In genomic region chr9:86668590-86669252, GRCm38 (mm10) we compare ENCODE assay signal across 14 mouse cellular contexts. TPM values are rescaled to one million over a fixed set of nuclear protein-coding genes. Genes with fewer than 3 reads are reported as not detected.
A peak's percentile ranks its signal among the peaks of the same experiment; 100 is the strongest.
DNase-seq lines count a peak whose midpoint lies in the region; ATAC-seq and TF ChIP-seq lines count a peak whose summit lies in the region.
"Had no signal": no experiment of that assay in that cellular context is flagged by ENCODE, and none has a peak within 500 bp of the region (broad histone marks: within the 10 kb centered on the region; RNA-seq: fewer than 3 reads in every experiment).

No protein-coding gene starts in this region.

- H3K27ac ChIP-seq in forebrain, embryonic 12.5 days, result no peak overlapping the region
- no peak overlapping the region for H3K27ac ChIP-seq in forebrain, embryonic 16.5 days (ENCODE audit: low read length)
- peak overlapping the region; percentile 30 for H3K27ac ChIP-seq in lung, embryonic 14.5 days (ENCODE audit: low read depth)
- peak overlapping the region; percentile 33; the same call in 1 of the 2 replicates for H3K27ac ChIP-seq in heart, embryonic 15.5 days
- H3K27ac ChIP-seq: embryonic facial prominence, embryonic 15.5 days had no signal

- no peak overlapping the region for H3K4me3 ChIP-seq in forebrain, embryonic 12.5 days (replicated peaks)
- no peak overlapping the region for H3K4me3 ChIP-seq in forebrain, embryonic 16.5 days (replicated peaks; ENCODE audit: low read length)
- no peak overlapping the region for H3K4me3 ChIP-seq in lung, embryonic 14.5 days (ENCODE audit: low read depth, low read length)
- H3K4me3 ChIP-seq in lung, adult 2 months (replicated peaks; ENCODE audit: extremely low read depth, low read depth, low read length), result no peak overlapping the region
- no peak overlapping the region for H3K4me3 ChIP-seq in heart, embryonic 15.5 days
- H3K4me3 ChIP-seq: embryonic facial prominence, embryonic 15.5 days had no signal

- WGBS in forebrain, embryonic 12.5 days, result 9% methylated on average over 8 of the region's 8 CpGs
- 15% methylated on average over 8 of the region's 8 CpGs for WGBS in forebrain, embryonic 16.5 days
- WGBS in lung, embryonic 14.5 days, result 23% methylated on average over 8 of the region's 8 CpGs
- WGBS in lung, adult 2 months, result 59% methylated on average over 8 of the region's 8 CpGs
- WGBS in heart, embryonic 15.5 days, result 42% methylated on average over 8 of the region's 8 CpGs

- H3K4me1 ChIP-seq in forebrain, embryonic 12.5 days, result peaks cover 8% of the 10 kb centered on the region
- H3K4me1 ChIP-seq in forebrain, embryonic 16.5 days (replicated peaks; ENCODE audit: control insufficient read depth, insufficient read depth, low read length), result no peaks in the 10 kb centered on the region
- H3K4me1 ChIP-seq in lung, embryonic 14.5 days (ENCODE audit: insufficient read depth), result peaks cover 8% of the 10 kb centered on the region
- no peaks in the 10 kb centered on the region for H3K4me1 ChIP-seq in lung, adult 2 months (ENCODE audit: control insufficient read depth, insufficient read depth, low read length)
- peaks cover 15% of the 10 kb centered on the region; the same call in 1 of the 2 replicates for H3K4me1 ChIP-seq in heart, embryonic 15.5 days (replicated peaks)
- H3K4me1 ChIP-seq: embryonic facial prominence, embryonic 15.5 days had no signal

- H3K36me3 ChIP-seq in forebrain, embryonic 12.5 days (replicated peaks), result no peaks in the 10 kb centered on the region
- H3K36me3 ChIP-seq in forebrain, embryonic 16.5 days (ENCODE audit: control insufficient read depth, insufficient read depth), result no peaks in the 10 kb centered on the region
- no peaks in the 10 kb centered on the region for H3K36me3 ChIP-seq in lung, embryonic 14.5 days (ENCODE audit: insufficient read depth)
- no peaks in the 10 kb centered on the region for H3K36me3 ChIP-seq in heart, embryonic 15.5 days
- H3K36me3 ChIP-seq: embryonic facial prominence, embryonic 15.5 days had no signal

- peak; percentile 89 for DNase-seq in lung, embryonic 14.5 days
- DNase-seq in lung, adult 2 months, result no peak
- DNase-seq in retina, adult 2 months (ENCODE audit: low read depth, low spot score), result peak; percentile 85
- DNase-seq in kidney, adult 18-20 months, result no peak
- DNase-seq in gastrocnemius, postnatal 10 days, result no peak
- DNase-seq: cerebellum, adult 9-11 months; kidney, postnatal 10 days; layer of hippocampus, postnatal 36 days; thymus, postnatal 14 days had no signal

- H3K9ac ChIP-seq in forebrain, embryonic 12.5 days, result no peak overlapping the region
- H3K9ac ChIP-seq in forebrain, embryonic 16.5 days (replicated peaks; ENCODE audit: low read depth, low read length), result no peak overlapping the region
- H3K9ac ChIP-seq in lung, embryonic 14.5 days, result no peak overlapping the region
- H3K9ac ChIP-seq in heart, embryonic 15.5 days, result no peak overlapping the region
- H3K9ac ChIP-seq: embryonic facial prominence, embryonic 15.5 days had no signal

- no peaks in the 10 kb centered on the region for H3K9me3 ChIP-seq in forebrain, embryonic 12.5 days
- H3K9me3 ChIP-seq in forebrain, embryonic 16.5 days (ENCODE audit: control insufficient read depth, low read length), result no peaks in the 10 kb centered on the region
- no peaks in the 10 kb centered on the region for H3K9me3 ChIP-seq in lung, embryonic 14.5 days (ENCODE audit: low read depth, low read length)
- no peaks in the 10 kb centered on the region for H3K9me3 ChIP-seq in heart, embryonic 15.5 days (replicated peaks)
- H3K9me3 ChIP-seq: embryonic facial prominence, embryonic 15.5 days; G1E had no signal

- H3K4me2 ChIP-seq in forebrain, embryonic 12.5 days, result no peak overlapping the region
- H3K4me2 ChIP-seq in forebrain, embryonic 16.5 days (ENCODE audit: low read length), result no peak overlapping the region
- no peak overlapping the region for H3K4me2 ChIP-seq in lung, embryonic 14.5 days
- no peak overlapping the region for H3K4me2 ChIP-seq in heart, embryonic 15.5 days
- H3K4me2 ChIP-seq: embryonic facial prominence, embryonic 15.5 days had no signal

- ATAC-seq in forebrain, embryonic 12.5 days (ENCODE audit: low FRiP score), result 0 out of 2 replicates have a peak, but pooled peaks have one; percentile 30
- ATAC-seq in forebrain, embryonic 16.5 days, result no peak
- peak; percentile 77 for ATAC-seq in lung, embryonic 14.5 days (ENCODE audit: insufficient read depth)
- no peak for ATAC-seq in heart, embryonic 15.5 days (replicated peaks; ENCODE audit: insufficient number of reproducible peaks, insufficient read depth, low FRiP score, low read depth)

- TF ChIP-seq CTCF in lung, embryonic 14.5 days (IDR thresholded peaks at IDR 0.05; ENCODE audit: low read depth), result no peak
- TF ChIP-seq CTCF in lung, adult 2 months (IDR thresholded peaks at IDR 0.05; ENCODE audit: insufficient read depth, low read length), result no peak

- no peaks in the 10 kb centered on the region for H3K27me3 ChIP-seq in forebrain, embryonic 12.5 days
- H3K27me3 ChIP-seq in forebrain, embryonic 16.5 days (replicated peaks; ENCODE audit: control insufficient read depth, insufficient read depth, low read length), result no peaks in the 10 kb centered on the region
- H3K27me3 ChIP-seq in lung, embryonic 14.5 days (ENCODE audit: insufficient read depth, low read length), result no peaks in the 10 kb centered on the region
- no peaks in the 10 kb centered on the region for H3K27me3 ChIP-seq in heart, embryonic 15.5 days
- H3K27me3 ChIP-seq: embryonic facial prominence, embryonic 15.5 days had no signal

- TF ChIP-seq POLR2A in lung, adult 2 months (IDR thresholded peaks at IDR 0.05; ENCODE audit: borderline replicate concordance, extremely low read depth, low read depth, low read length), result no peak

RNA-seq across cellular contexts. Expression of gene Me1, which starts 27.0 kb away (rescaled TPM):
- 11.4 and 11.6 TPM in 2 replicates for polyA plus RNA-seq in forebrain, embryonic 12.5 days (2016; fragmentation: Nextera tagmentation; extraction: Ambion mirVana)
- 21.5 and 22.7 TPM in 2 replicates for polyA plus RNA-seq in forebrain, embryonic 16.5 days (2015; fragmentation: Nextera tagmentation; extraction: Ambion mirVana)
- polyA plus RNA-seq in lung, embryonic 14.5 days (2014; fragmentation: Nextera tagmentation; extraction: Ambion mirVana), result 27.4 and 28.8 TPM in 2 replicates
- 33.8 and 62.8 TPM in 2 replicates for polyA plus RNA-seq in lung, adult 2 months (2012; rRNA removed)
- polyA plus RNA-seq in heart, embryonic 15.5 days (2015; fragmentation: Nextera tagmentation; extraction: Ambion mirVana), result 27.9 and 32.4 TPM in 2 replicates
- total RNA-seq in gastrocnemius, postnatal 10 days (2021), result 10 to 100 TPM; 40.0 to 41.5 TPM

Comparison
In these comparisons a context has a peak if more than half of its experiments do, and no peak if none do; other contexts are left out.
1. ATAC-seq: peak in forebrain, embryonic 12.5 days (single experiment) and lung, embryonic 14.5 days (single experiment); none in forebrain, embryonic 16.5 days (single experiment) and heart, embryonic 15.5 days (single experiment).
2. DNase-seq: peak in lung, embryonic 14.5 days (single experiment) and retina, adult 2 months (single experiment); none in lung, adult 2 months (single experiment), kidney, adult 18-20 months (single experiment) and gastrocnemius, postnatal 10 days (single experiment).
3. H3K27ac ChIP-seq: peak in lung, embryonic 14.5 days (single experiment) and heart, embryonic 15.5 days (single experiment); none in forebrain, embryonic 12.5 days (single experiment) and forebrain, embryonic 16.5 days (single experiment).